Mouse (Mus musculus) cerebellum, postnatal 25 days (tissue): ENCODE data around the gene Hoxa10.

ENCODE experiments used
- DNase-seq, 2 experiments: peaks; one replicate each; pipeline ENCODE4 v3.0.0; 2021; ENCODE audit warnings: mixed read lengths in 2 of 2

The Hoxa10 gene

DNA sequence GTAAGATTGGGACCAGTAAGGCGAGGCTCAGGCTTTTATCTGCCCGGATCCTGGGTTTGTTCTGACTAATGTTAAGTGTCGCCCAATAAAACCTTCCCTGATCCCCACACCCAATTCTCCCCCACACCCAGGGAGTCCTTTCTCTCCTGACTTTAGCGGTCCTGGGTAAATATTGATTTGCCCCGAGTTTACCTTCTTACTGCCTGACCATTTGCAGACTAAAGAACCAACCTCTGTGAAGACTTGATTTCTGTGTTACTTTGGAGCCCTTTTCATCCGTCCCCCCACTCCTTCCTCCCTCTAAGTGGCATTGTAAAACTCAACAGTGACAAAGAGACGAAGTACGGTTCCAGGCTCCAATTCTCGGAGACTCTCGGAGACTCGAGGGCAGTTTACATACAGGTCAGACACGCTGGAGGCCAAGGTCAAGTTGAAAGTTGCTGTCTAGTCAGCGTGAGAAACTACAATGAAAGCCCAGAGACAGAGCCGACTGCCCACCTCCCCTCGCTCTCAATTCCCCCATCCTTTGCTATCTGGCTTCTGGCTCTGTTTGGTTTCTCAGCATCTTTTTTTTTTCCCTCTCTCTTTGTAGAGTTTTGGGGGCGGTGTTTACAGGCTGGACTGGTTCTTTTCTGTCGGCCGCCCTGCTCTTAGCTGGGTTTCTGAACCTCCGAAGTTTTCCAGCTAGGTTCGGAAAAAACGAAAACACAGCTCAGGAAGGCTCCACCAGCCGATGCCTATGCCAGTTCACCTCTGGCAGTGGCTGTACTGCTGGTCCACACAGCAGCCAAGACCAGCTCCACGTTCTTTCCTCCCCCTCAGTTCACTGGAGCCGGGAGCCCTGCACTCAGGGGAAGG is 22.0 kb upstream of the Hoxa10 start:
- peak in 1 of 2 experiments; percentile 19 for DNase-seq

DNA sequence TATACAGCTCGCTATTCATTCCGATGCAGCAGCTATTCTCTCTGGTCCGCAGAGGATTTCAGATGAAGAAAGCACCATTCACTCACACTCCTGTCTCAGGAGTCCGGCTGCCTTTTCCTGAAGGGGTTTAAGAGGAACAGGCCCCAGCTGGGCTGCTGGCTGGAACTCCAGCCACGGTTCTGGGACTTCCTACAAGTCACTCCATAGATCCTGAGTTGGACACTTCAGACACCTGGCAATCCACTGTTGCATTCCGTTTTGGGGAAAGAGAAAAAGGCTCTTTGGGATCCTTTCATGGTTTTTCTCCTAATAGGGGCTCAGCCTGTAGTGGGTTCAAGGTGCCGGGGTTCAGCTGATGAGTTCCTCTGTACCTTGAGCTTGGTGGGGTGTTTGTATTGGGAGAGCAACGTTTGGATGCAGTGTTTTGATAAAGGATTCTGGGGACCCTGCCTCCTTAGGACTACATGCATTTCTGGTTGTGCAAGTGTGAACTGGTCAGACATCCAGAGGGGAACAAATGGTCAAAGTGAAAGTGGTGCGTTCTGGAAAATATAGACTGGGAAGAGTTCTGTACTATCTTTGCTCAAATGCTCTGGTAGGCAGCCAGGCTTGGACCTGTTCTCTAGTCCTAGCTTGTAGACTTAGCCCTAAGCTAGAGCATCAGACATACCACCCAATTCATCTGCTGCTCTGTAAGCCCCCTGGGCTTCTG is 21.3 kb upstream of the Hoxa10 start:
- DNase-seq: no peak

DNA sequence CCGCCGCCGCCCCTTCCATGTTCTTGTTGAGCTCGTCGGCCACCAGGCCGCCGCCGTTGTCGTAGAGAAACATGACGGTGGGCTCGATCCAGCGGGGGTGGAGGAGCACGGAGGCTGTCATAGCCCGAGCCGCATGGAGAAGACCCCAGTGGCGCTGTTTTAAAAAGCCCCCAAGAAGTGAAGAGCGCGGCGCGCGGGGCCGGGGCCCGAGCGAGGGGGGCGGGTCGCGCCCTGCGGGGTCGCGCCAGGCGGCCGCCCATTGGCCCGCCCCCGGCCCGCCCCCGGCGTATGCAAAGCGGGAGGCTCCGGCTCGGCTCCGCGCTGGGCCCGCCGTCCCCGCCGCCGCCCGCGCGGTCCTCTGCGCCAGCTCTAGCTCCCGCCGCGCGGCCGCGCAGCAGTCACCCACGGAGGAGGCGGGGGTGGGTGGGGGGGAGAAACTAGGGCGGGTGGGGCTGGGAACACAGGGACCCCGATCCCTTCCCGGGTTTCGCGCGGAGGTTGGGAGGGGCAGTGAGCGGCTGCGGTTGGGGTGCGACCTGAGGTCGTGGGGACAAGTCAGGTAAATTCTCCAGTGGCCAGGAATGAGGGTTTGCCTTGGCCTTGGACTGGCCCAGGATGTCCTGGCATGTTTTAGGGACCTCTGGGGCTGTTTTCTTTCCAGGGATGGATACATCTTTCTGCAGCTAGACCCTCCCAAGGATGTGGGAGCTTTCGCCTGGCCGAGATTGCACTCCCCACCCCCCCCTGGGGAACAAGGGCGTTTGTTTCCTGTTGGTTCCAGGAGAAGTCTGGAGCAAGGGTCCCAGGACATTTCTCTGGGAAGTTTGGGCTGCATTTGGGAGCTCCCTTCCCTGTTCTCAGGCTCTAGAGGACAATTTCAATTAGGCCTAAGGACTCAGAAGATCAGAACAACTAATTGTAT is 20.3 kb upstream of the Hoxa10 start, which contains the start of gene Hoxa13:
Gene Hoxa13, minus strand, starts transcription at position 227 of the 922 bp plus-strand sequence.
- no peak for DNase-seq

DNA sequence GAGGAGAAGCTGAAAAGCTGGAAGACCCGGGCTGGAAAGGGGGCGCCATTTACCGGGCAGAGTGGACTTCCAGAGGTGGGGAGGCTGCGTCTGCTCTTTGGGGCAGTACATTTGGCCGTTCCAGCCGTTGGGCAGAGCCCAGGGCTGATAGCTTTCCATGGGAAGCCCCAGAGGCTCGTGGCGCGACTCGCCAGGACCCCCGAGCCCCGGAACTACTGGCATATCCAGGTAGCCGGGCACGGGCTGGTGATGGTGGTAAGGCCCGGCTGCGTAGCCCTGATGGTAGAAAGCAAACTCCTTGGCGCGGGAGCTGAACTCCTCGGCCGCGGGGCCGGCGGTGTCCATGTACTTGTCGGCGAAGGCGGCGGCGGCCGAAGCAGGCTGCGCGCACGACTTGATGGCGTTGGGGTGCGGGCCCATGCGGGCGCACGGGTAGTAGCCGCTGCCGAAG is 19.2 kb upstream of the Hoxa10 start:
- no peak for DNase-seq

DNA sequence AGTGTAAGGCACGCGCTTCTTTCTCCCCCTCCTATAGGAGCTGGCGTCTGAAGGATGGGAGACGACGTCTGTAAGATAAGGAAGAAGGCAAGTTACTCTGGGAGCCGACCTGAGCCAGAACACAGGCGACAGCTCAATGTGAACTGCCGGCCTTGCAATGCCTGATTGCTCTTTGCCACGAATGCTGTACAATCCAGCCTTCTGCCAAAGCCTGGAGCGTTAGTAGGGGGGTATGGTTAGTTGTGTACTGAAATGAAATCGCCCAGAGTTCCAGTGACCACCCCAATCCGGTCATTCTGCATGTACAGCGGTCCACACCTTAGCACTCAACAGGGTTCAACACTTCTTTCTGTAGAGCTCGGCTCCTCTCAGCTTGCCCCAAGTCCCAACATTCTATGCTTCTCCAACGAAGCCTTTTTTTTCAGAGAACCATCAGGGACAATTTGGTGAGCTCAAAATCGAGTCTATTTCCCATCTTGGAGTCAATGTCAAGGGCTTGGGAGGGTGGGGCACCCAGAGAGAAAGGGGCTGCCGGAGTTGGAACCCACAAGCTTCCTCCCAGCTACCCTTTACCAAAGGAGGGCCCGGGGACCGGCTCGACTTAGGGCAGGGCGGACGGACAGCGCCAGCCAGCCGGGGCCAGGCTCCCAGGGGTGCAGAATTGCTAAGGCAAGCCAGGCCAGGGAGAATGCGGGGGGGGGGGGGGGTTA is 18.6 kb upstream of the Hoxa10 start:
- DNase-seq: no peak

DNA sequence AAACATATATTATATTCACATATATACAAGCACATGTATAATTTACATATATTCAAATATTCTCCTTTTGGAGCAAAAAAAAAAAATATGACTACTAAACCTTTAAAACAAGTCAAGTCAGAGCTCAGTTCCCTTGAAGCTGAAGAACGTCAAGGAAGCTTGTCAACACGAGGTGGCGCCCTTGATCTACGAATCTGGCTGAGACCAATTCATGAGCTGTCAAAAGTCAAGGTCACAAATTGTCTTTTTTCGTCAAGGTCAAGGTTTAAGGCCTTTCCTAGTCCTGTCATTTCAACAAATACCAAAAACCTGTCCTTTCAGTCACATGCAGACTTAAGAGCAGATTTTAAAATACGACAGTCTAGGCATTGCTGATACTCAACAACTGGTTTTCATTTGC is 16.3 kb upstream of the Hoxa10 start:
- DNase-seq: peak; percentile 75 to 87

DNA sequence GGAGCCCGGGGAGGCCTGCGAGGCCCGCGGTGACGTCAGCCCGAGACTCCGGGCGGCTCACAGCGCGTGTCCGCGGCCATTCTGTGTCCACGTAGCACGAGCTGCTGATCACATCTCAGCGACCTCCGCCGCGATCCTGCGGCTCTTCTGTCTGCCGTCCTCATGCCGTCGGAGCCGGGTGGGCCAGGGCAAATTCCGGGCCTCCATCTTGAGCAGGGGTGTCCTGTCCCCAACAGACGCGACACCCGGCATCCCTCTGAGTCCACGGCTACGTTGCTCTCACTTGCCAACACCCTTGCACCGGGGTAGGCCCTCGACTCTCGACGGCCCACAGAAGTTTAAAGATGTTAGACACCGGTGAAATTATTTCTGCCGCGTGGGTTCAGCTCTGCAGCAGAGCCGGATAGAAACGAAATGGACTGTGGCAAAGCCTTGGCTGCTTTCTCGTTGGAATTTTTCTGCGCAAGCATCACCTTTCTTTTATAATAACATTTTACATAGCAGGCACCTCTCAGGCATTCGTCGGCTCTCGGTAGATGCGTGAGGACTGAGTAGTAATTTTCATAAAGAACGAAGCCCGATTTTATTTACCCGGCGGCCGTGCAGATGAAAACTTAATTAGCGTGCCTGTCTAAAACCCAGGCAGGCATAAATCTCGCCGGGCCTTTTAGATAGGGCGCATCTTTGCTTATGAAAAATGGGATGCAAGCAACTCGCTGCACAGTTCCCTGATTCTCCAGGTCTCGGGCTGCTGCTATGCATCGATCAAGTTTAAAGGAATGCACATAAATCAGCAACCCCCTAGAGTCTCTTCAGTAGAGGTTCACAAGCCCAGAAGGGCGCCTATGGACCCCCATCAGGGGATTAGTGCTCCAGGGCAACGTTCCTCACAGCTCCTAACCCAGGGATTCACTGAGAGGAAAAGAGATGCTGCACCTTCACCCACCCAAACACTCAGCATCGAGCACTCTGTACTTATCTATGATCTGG is 13.2 kb upstream of the Hoxa10 start:
- peak in 1 of 2 experiments; percentile 58 for DNase-seq

DNA sequence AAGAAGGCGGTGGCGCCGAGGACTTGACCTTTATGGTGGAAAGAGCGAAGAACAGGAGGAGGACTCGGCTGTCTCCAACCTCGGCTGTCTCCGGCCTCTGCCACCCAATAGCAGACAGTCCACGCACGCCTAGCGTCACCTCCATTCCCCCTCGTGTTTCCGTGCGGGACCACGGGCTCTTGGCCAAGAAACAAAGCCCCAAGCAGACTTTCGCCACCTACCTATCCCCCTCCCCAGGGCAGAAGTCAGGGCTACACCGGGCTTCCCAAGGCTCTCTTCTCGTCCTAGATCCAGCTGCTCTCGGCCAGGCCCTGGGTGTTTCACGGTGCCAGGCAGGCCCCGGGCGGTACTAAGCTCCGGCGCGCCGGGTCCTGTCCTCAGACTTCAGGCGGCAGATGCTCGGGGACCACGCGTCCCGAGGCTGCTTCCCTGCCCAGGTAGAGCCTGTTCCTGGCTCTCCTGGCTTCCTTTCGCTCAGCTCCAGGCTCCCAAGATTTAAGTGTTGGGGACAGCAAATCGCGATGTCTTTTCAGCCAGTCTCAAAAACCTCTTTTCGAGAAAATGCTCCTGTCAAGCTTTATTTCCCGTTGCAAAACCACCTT is 12.2 kb upstream of the Hoxa10 start:
- no peak for DNase-seq

DNA sequence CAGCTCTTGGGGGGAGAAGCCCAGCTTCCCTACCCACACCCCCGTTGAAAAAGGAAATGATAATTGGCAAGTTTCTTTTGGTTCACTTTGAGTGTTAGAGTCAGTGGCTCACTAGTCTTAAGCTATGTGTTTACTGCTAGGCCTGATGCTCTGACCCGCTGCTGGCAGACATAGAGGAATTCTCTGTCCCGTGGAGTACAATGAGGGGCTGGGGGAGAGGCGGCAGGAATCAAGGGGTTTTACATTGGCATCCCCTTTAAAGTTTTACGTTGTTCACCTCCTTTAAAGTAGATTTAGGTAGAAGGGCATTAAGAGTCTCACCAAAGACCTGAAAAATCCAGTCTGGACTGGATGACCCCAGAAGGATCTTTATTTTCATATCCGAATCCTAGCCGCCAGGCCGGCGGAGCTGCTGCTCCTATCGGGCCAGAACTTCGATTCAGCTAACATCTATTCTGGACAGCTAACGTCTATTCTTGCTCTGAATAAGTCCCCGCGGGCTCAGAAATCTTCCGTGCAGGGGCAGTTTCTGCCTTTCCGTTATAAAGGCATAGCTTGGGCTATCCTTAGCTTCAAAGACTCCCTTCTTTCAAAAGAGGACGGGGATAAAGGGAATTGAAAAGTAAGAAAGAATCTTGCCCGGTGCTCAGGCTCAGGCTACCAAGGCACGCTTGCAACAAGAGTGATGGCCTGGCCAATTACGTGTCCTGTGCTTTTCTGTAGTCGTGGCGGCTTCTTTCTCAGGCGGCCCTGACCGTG is 11.5 kb upstream of the Hoxa10 start:
- no peak for DNase-seq

DNA sequence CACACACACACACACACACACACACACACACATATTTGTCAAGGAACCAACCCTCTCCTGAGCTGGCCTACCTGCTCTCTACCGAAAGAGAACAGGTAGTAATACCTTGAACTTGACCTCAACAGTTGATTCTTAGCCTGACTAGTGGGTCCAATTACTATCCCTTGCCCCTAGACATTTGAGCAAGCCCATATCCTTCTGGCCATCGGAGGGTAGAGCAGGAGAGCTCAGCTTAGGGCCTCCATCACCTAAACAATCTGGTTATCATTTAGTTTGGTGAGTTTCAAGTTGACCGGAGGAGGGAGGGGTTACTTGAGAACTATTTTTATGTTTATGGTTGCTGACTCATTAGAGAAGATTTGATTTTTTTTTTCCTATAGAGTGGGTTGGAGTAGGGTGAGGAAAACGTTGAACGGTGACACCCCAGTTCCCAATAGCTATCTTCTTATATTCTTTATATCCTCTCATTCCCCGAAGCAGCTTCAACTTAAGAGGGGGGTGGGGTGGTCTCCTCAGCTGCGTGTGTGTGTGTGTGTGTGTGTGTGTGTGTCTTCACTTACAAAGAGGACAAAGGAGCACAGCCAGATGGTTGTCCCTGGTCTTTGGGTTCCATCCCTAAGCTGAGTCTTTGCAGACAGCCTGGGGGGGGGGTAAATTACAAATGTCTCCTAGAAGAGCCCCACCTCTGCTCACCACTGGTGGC is 10.7 kb upstream of the Hoxa10 start:
- DNase-seq: no peak

DNA sequence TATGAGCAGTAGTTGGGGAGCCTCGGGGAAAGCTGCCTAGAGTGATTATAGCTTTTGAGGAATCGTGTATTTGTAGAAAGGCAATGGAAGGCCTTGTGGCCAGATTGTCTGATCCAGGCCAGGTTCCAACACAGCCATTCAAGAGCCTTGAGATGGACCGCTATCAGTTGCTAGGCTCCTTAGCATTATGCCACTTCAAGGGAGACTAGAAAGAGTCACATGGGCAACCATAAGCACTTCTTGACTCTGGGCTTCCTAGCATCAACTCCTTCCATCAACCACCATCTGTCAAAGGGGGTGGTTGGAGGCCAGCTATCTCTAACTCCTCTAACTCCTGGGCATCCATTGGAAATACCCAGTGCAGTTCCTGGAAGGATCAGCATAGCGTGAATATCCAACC is 9.2 kb upstream of the Hoxa10 start:
- DNase-seq: no peak

DNA sequence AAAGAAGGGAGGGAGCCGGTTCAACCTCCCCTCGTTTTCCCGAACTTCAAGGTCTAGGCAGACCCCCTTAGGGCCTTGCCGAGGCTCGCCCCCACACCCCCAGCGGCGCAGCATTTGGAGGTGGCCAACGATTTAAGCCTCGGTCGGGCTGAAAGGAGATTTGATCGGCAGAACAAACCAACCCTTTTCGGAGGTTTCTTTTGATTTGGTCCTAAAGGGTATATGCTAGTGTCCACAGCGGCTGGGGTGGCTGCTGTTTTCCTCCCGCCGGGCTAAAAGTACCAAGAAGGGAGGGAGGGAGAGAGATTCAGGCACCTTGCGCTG is 8.7 kb upstream of the Hoxa10 start:
- DNase-seq: no peak

DNA sequence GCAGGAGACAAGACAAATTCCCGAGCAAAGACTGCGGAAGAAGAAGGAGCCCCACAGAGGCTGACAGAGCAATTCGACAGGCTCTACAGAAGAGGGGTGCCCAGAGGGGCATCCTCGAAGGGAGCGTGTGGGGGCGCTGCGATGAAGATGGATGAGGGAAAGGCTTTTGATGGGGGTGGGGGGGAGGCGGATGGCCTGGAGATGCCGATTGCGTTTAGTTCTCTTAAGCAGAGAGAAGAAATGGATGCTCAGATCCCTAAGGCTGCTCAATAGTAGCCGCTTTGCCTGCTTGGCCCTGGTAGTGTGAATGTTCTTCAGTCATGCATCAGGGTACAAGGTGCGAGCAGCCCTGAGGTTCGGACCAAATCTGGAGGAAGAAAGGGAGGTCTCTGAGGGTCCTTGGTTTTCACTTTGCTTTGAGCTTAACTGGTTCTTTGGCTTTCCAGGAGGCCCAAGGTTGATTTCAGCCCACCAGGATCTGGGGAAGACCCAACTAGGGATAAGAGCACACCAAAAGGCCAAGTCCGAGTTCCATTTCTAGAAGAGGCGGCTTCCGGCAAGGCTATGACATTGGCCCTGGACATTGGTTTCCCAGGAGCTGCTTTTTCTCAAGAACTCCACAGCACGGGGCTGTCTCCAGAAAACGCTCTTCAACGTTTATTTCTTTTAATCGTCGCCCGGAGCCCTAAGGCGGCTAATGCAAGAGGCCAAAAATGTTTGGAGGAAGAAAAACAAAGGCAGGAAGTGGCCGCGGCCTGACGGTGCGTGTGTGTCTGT is 8.2 kb upstream of the Hoxa10 start:
- no peak for DNase-seq

DNA sequence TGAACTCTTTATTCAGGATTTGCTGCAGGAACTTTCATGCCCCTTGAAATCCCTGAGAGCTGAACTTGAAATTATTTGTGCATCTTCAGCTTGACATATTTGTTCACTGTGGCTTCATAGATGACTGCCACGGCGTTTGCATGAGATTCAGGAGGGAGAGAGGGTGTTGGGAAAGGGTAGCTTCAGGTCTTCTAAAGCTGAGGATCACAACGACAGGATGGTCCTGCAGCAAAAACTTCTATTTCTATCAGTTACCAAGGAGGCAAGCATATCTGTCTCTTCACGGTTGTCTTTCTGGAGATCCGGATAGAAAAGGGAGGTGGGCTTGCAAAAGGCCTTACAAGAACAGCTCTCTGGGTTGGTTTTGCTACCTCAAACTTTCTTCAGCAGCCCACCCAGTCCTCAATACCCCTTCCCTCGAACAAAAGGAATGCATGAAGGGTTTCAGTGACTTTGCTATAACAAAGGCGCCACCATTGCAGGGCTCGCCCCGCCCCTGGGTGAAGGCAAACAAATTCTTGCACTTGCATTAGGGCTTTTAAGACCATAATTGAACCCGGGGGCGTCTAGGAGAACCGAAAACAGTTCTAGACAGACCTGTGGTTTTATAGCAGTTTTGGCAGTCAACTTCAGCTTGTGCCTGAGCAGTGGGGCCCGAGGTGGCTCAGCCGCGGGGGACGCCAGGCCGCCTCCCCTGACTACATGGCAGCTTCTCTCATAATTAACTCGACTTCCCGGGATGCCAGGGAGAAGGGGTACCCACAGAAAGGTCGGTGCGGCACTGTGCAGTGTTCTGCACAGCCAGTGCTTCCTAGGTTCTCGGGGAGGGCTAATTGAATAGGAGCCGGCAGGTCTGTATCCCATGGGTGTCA is 7.3 kb upstream of the Hoxa10 start:
- no peak for DNase-seq

DNA sequence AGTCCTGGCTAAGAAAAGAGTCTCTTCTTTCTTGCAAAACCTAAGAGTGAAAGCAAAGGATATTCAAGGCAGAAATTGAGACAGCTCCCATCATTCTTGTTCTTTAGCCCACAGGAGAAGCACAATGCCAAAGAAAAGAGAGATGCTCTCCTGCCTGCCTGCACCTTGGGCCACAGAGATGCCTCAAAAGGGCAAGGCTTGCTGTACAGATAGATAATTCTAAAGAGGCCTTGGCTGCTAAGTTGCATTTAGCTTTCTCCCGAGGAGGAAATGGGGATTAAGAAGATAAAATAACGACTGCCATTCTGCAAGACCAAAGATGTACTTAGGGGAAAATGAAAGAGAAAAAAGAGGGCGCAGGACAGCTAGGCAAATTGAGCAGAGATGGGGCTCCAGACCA is 6.3 kb upstream of the Hoxa10 start:
- no peak for DNase-seq

DNA sequence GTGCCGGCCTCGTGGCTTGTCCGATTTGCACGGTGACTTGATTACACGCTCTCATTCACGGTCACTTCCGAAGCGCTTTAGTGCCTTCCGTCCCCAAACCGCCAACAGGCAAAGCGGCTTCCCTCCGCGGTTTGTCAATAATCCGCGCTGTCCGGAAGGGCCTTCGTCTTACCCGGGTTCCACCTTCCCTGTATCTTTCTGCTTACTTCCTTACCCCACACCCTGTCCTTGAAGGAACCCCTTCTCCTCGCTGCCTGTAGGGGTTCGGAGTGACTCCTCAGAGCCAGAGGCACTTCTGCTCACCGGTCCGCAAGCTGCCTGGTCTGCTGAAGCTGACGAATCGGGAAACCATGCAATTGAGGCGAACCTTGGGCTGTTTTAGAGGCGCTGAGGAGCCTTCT is 5.7 kb upstream of the Hoxa10 start:
- no peak for DNase-seq

DNA sequence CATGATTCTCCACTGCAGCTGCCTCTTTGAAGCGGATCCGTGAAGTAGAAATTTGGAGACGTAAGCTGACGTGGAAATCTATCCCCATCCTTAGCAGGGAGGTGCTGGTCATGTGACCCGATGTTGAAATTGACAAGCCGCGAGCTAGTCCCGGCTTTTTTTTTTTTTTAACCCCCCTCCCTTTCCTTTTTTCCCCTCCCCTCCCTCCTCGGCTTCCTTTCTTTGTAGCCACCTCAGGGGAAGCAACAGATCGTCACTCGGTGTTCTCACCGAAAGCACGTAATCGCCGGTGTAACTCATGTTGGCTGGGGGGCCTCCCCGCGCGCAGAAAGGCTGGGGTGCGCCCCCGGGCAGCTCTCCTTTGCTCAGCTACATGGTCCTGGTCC is 5.1 kb upstream of the Hoxa10 start, which contains the start of gene Hoxa11:
Gene Hoxa11, minus strand, starts transcription at position 54 of the 386 bp plus-strand sequence.
- no peak for DNase-seq
